Mouse (Mus musculus) kidney, embryonic 16.5 days (tissue): ENCODE data around the gene Nr2c2ap. TPM values are rescaled to one million over a fixed set of nuclear protein-coding genes. Genes with fewer than 3 reads are reported as not detected.
A peak's percentile ranks its signal among the peaks of the same experiment; 100 is the strongest.

Experiments
- ATAC-seq: fragments of 200-750 bp; cut with Nextera tagmentation; 2 replicates; pipeline ENCODE4 v1.8.0; 2017; ENCODE audit warnings: moderate TSS enrichment; ENCODE audit not compliant: low FRiP score, low TSS enrichment
- H3K27ac ChIP-seq: fragments of 300-500 bp; sonication (generic); 2 replicates; pipeline ENCODE4 v1.5.1; 2014; ENCODE audit warnings: low read length
- H3K27me3 ChIP-seq: fragments of 300-500 bp; sonication (generic); 2 replicates; pipeline ENCODE4 v1.6.1; 2014; ENCODE audit warnings: low read length, control low read depth, mixed read lengths; ENCODE audit not compliant: insufficient read depth
- H3K36me3 ChIP-seq: fragments of 300-500 bp; sonication (generic); 2 replicates; pipeline ENCODE4 v1.6.1; 2014; ENCODE audit warnings: low read length, control low read depth, mixed read lengths; ENCODE audit not compliant: insufficient read depth
- H3K4me1 ChIP-seq: fragments of 300-500 bp; sonication (generic); 2 replicates; pipeline ENCODE4 v1.6.1; 2014; ENCODE audit warnings: low read length, control low read depth, mixed read lengths; ENCODE audit not compliant: insufficient read depth
- H3K4me2 ChIP-seq: fragments of 300-500 bp; sonication (generic); replicated peaks from 2 replicates; pipeline ENCODE4 v1.6.1; 2014; ENCODE audit warnings: low read depth, low read length
- H3K4me3 ChIP-seq: fragments of 300-500 bp; sonication (generic); 2 replicates; pipeline ENCODE4 v1.5.1; 2014; ENCODE audit warnings: mild to moderate bottlenecking, low read length
- H3K9ac ChIP-seq: fragments of 300-500 bp; sonication (generic); replicated peaks from 2 replicates; pipeline ENCODE4 v1.6.1; 2014; ENCODE audit warnings: low read length
- H3K9me3 ChIP-seq: fragments of 300-500 bp; sonication (generic); 2 replicates; pipeline ENCODE4 v1.6.1; 2016; ENCODE audit warnings: low read length, control low read depth
- WGBS: fragments of 180-500 bp; shearing (Covaris S2); extraction: QIAGEN DNeasy Blood & Tissue Kit; methylation state at CpG from one replicate; pipeline ENCODE4 v1.1.7; 2014; 5-methylcytosine and 5-hydroxymethylcytosine counted together
- polyA plus RNA-seq: library from polyadenylated mRNA; unstranded; fragments of >200 nt; fragmentation: Nextera tagmentation; extraction: Ambion mirVana; gene quantifications from 2 replicates; pipeline ENCODE4 v1.2.1, GENCODE M21; 2015

Gene Nr2c2ap
- polyA plus RNA-seq, 1 experiment from 2014 or later = 35.2 TPM

- Histone ChIP-seq H3K4me1 (peaks cover 22% of the 10 kb centered on the region), H3K27ac (no peak overlapping the region), H3K4me3 (peak overlapping the region; percentile 76), H3K36me3 (peaks cover 36% of the 10 kb centered on the region), H3K9ac (no peak overlapping the region), H3K4me2 (peak overlapping the region; percentile 68), H3K9me3 (no peaks in the 10 kb centered on the region), H3K27me3 (no peaks in the 10 kb centered on the region)
- 81% methylated on average over 4 of the region's 4 CpGs for WGBS
- no peak for ATAC-seq
Measured at GRCm38 (mm10) chr8:70137890-70138289, 6.8 kb downstream of the Nr2c2ap start.

GRCm38 (mm10) chr8:70139026-70139857, 8.1 kb downstream of the Nr2c2ap start, which contains the start of the genes Rfxank, Borcs8 and Mef2b:
Gene Rfxank (minus strand): TSS chr8:70139154.
Gene Borcs8 (plus strand): TSS chr8:70139499.
Gene Mef2b (plus strand): TSS chr8:70139711.
- Histone ChIP-seq H3K4me3 (peak within 1 kb of the TSS; percentile 76), H3K4me1 (peaks cover 22% of the 10 kb centered on the region), H3K9me3 (no peaks in the 10 kb centered on the region), H3K27ac (peak within 1 kb of the TSS; percentile 87), H3K36me3 (peaks cover 31% of the 10 kb centered on the region), H3K27me3 (no peaks in the 10 kb centered on the region), H3K9ac (peak within 1 kb of the TSS; percentile 76), H3K4me2 (peak within 1 kb of the TSS; percentile 68)
- WGBS = under 1% methylated on average over 46 of the region's 46 CpGs
- ATAC-seq = peak; percentile 97

- H3K27me3 ChIP-seq = no peaks in the 10 kb centered on the region
- H3K36me3 ChIP-seq = peaks cover 31% of the 10 kb centered on the region
- H3K9me3 ChIP-seq = no peaks in the 10 kb centered on the region
- peak overlapping the region; percentile 68 for H3K4me2 ChIP-seq
- H3K9ac ChIP-seq = peak overlapping the region; percentile 76
- peaks cover 22% of the 10 kb centered on the region for H3K4me1 ChIP-seq
- peak overlapping the region; percentile 80 for H3K27ac ChIP-seq
- no peak for ATAC-seq
- H3K4me3 ChIP-seq = peak overlapping the region; percentile 76
- WGBS = 7% methylated on average over 9 of the region's 9 CpGs
Measured at GRCm38 (mm10) chr8:70139981-70140380, 8.8 kb downstream of the Nr2c2ap start.

GRCm38 (mm10) chr8:70147678-70148607, 16.8 kb downstream of the Nr2c2ap start:
- Histone ChIP-seq H3K4me2 (no peak overlapping the region), H3K27ac (no peak overlapping the region), H3K9ac (no peak overlapping the region), H3K4me1 (peaks cover 7% of the 10 kb centered on the region; the same call in 1 of the 2 replicates), H3K36me3 (peaks cover 29% of the 10 kb centered on the region), H3K27me3 (no peaks in the 10 kb centered on the region), H3K9me3 (no peaks in the 10 kb centered on the region), H3K4me3 (no peak overlapping the region)
- 84% methylated on average over 7 of the region's 7 CpGs for WGBS
- ATAC-seq = no peak

- peaks cover 7% of the 10 kb centered on the region; the same call in 1 of the 2 replicates for H3K4me1 ChIP-seq
- H3K27ac ChIP-seq = no peak overlapping the region
- H3K9ac ChIP-seq = peak overlapping the region; percentile 50; the same call in 1 of the 2 replicates
- H3K9me3 ChIP-seq = no peaks in the 10 kb centered on the region
- peaks cover 15% of the 10 kb centered on the region; the same call in 1 of the 2 replicates for H3K36me3 ChIP-seq
- no peaks in the 10 kb centered on the region for H3K27me3 ChIP-seq
- ATAC-seq = peak; percentile 17; the same call in 1 of the 2 replicates
- 14% methylated on average over 13 of the region's 13 CpGs for WGBS
- H3K4me3 ChIP-seq = no peak overlapping the region
- 0 out of 2 replicates have a peak overlapping the region, but pooled peaks have one; percentile 2 for H3K4me2 ChIP-seq
Measured at GRCm38 (mm10) chr8:70150158-70150557, 19.0 kb downstream of the Nr2c2ap start.

- peak overlapping the region; percentile 28 for H3K4me2 ChIP-seq
- WGBS = 16% methylated on average over 21 of the region's 22 CpGs
- H3K27me3 ChIP-seq = no peaks in the 10 kb centered on the region
- no peak overlapping the region for H3K9ac ChIP-seq
- no peak overlapping the region for H3K27ac ChIP-seq
- H3K4me1 ChIP-seq = peaks cover 7% of the 10 kb centered on the region; the same call in 1 of the 2 replicates
- H3K9me3 ChIP-seq = no peaks in the 10 kb centered on the region
- peak; percentile 99 for ATAC-seq
- no peaks in the 10 kb centered on the region for H3K36me3 ChIP-seq
- no peak overlapping the region for H3K4me3 ChIP-seq
Measured at GRCm38 (mm10) chr8:70152537-70153257, 21.6 kb downstream of the Nr2c2ap start.

GRCm38 (mm10) chr8:70157240-70157800, 26.2 kb downstream of the Nr2c2ap start:
- 0 out of 2 replicates have a peak, but pooled peaks cover 3% of the 10 kb centered on the region for H3K27me3 ChIP-seq
- no peak overlapping the region for H3K27ac ChIP-seq
- H3K9ac ChIP-seq = no peak overlapping the region
- whole genome bisulfite sequencing = 96% methylated on average over 1 of the region's 1 CpGs
- H3K36me3 ChIP-seq = no peaks in the 10 kb centered on the region
- H3K9me3 ChIP-seq = no peaks in the 10 kb centered on the region
- ATAC-seq = no peak
- H3K4me3 ChIP-seq = no peak overlapping the region
- H3K4me2 ChIP-seq = no peak overlapping the region
- peaks cover 4% of the 10 kb centered on the region; the same call in 1 of the 2 replicates for H3K4me1 ChIP-seq

GRCm38 (mm10) chr8:70158069-70158853, 27.1 kb downstream of the Nr2c2ap start:
- H3K9me3 ChIP-seq = no peaks in the 10 kb centered on the region
- H3K4me2 ChIP-seq = peak overlapping the region; percentile 84
- 0 out of 2 replicates have a peak, but pooled peaks cover 3% of the 10 kb centered on the region for H3K27me3 ChIP-seq
- H3K27ac ChIP-seq = no peak overlapping the region
- WGBS = 11% methylated on average over 39 of the region's 40 CpGs
- ATAC-seq = peak; percentile 94
- no peaks in the 10 kb centered on the region for H3K36me3 ChIP-seq
- peak overlapping the region; percentile 54 for H3K4me3 ChIP-seq
- H3K4me1 ChIP-seq = peaks cover 4% of the 10 kb centered on the region; the same call in 1 of the 2 replicates
- H3K9ac ChIP-seq = peak overlapping the region; percentile 62
